Mouse (Mus musculus): ENCODE data around the gene Csnk1d.
A peak's percentile ranks its signal among the peaks of the same experiment; 100 is the strongest.

Gene Csnk1d

GRCm38 (mm10) chr11:120951731-120952730 lies 39.1 kb downstream of the Csnk1d start:
- no peak for DNase-seq

GRCm38 (mm10) chr11:120951237-120951636 lies 39.9 kb downstream of the Csnk1d start:
- DNase-seq, result no peak

- peak; percentile 81 for DNase-seq
Measured at GRCm38 (mm10) chr11:120950281-120951202, 40.6 kb downstream of the Csnk1d start.

GRCm38 (mm10) chr11:120949863-120950262 lies 41.3 kb downstream of the Csnk1d start:
- no peak for DNase-seq

GRCm38 (mm10) chr11:120948861-120949851 lies 42.0 kb downstream of the Csnk1d start:
- no peak for DNase-seq

GRCm38 (mm10) chr11:120948328-120948727 lies 42.8 kb downstream of the Csnk1d start, which contains the start of gene Slc16a3:
Slc16a3 (plus strand) TSS chr11:120948480.
- no peak for DNase-seq

- DNase-seq, result no peak
Measured at GRCm38 (mm10) chr11:120945926-120946325, 45.2 kb downstream of the Csnk1d start.

GRCm38 (mm10) chr11:120945266-120945665 lies 45.9 kb downstream of the Csnk1d start:
- no peak for DNase-seq

- no peak for DNase-seq
Measured at GRCm38 (mm10) chr11:120940959-120941358, 50.2 kb downstream of the Csnk1d start.

- no peak for DNase-seq
Measured at GRCm38 (mm10) chr11:120939712-120940341, 51.3 kb downstream of the Csnk1d start.

GRCm38 (mm10) chr11:120938795-120939194 lies 52.3 kb downstream of the Csnk1d start:
- no peak for DNase-seq

- no peak for DNase-seq
Measured at GRCm38 (mm10) chr11:120937976-120938375, 53.2 kb downstream of the Csnk1d start.

GRCm38 (mm10) chr11:120932564-120933398 lies 58.3 kb downstream of the Csnk1d start, which contains the start of gene Ccdc57:
Ccdc57 (minus strand) TSS chr11:120932872.
- DNase-seq, result peak; percentile 93

GRCm38 (mm10) chr11:120931479-120931878 lies 59.7 kb downstream of the Csnk1d start:
- no peak for DNase-seq

- DNase-seq, result no peak
Measured at GRCm38 (mm10) chr11:120928468-120928867, 62.7 kb downstream of the Csnk1d start.

GRCm38 (mm10) chr11:120922528-120922927 lies 68.6 kb downstream of the Csnk1d start:
- DNase-seq, result no peak

GRCm38 (mm10) chr11:120917756-120918155 lies 73.4 kb downstream of the Csnk1d start:
- DNase-seq, result no peak

- DNase-seq, result no peak
Measured at GRCm38 (mm10) chr11:120916477-120916876, 74.7 kb downstream of the Csnk1d start.

GRCm38 (mm10) chr11:120913796-120914195 lies 77.3 kb downstream of the Csnk1d start:
- no peak for DNase-seq
